Mouse (Mus musculus) liver, adult 2 months (tissue): ENCODE measurements at regions not wholly inside any gene's neighbourhood (a gene's known extent, or its start where the extent isn't known, plus 50 kb on each side); places are given as distances from the start of the nearest gene placed in this dataset.

Experiments
- CTCF ChIP-seq: fragments of 200-500 bp; IDR thresholded peaks from 2 replicates; pipeline ENCODE4 v1.5.1; 2011; ENCODE audit warnings: low read depth, low read length, control low read depth
- POLR2A ChIP-seq: fragments of 200-500 bp; IDR thresholded peaks from 2 replicates; pipeline ENCODE4 v1.6.1; 2011; ENCODE audit warnings: low read length, control low read depth; ENCODE audit not compliant: insufficient read depth; ENCODE audit errors: extremely low read depth

- no peak for TF ChIP-seq POLR2A
- no peak for TF ChIP-seq CTCF
Observed at GRCm38 (mm10) chr15:35233968-35234696, 876.5 kb upstream of the 9430069I07Rik start.
